16 mouse cellular contexts compared by ENCODE assay signal in the genomic region with DNA sequence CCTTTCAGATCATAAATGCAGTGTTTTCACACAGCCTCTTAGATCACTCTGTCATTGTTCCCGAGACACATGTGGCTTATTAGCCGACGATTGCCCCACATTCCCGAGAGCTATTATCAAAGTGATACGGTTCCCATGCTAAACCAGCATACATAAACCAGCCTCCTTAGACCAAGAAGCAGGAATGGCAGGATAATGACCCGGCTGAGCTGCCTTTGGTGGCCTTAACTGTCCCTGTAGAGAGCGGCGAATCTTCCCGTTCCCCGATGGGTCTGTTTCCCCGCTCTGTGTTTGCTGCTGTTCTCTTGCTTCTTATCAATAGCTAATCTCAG.
DNase-seq lines count a peak whose midpoint lies in the region; ATAC-seq and TF ChIP-seq lines count a peak whose summit lies in the region.
"Had no signal": no experiment of that assay in that cellular context is flagged by ENCODE, and none has a peak within 500 bp of the region (broad histone marks: within the 10 kb centered on the region; RNA-seq: fewer than 3 reads in every experiment).

No protein-coding gene starts in this region.

- intact Hi-C loops in left cerebral cortex, adult 2 months (cut with DNase I), result no loop called here

- TF ChIP-seq CTCF in forebrain, postnatal 0 days (IDR thresholded peaks at IDR 0.05; ENCODE audit: low read depth), result no peak
- no peak for TF ChIP-seq CTCF in left cerebral cortex, adult 2 months (IDR thresholded peaks at IDR 0.05)

- peaks cover 10% of the 10 kb centered on the region; the same call in 1 of the 2 replicates for H3K4me1 ChIP-seq in forebrain, postnatal 0 days (ENCODE audit: insufficient read depth)
- peaks cover 13% of the 10 kb centered on the region; the same call in 1 of the 2 replicates for H3K4me1 ChIP-seq in forebrain, embryonic 13.5 days
- peaks cover 37% of the 10 kb centered on the region for H3K4me1 ChIP-seq in hindbrain, embryonic 13.5 days (replicated peaks)
- peaks cover 22% of the 10 kb centered on the region for H3K4me1 ChIP-seq in midbrain, embryonic 13.5 days (replicated peaks)
- H3K4me1 ChIP-seq in neural tube, embryonic 14.5 days (ENCODE audit: control insufficient read depth, insufficient read depth, low read length), result peaks cover 11% of the 10 kb centered on the region
- H3K4me1 ChIP-seq: embryonic facial prominence, embryonic 15.5 days; limb, embryonic 15.5 days had no signal

- H3K27me3 ChIP-seq in forebrain, postnatal 0 days (ENCODE audit: insufficient read depth, low read length), result no peaks in the 10 kb centered on the region
- H3K27me3 ChIP-seq in forebrain, embryonic 13.5 days, result no peaks in the 10 kb centered on the region
- no peaks in the 10 kb centered on the region for H3K27me3 ChIP-seq in hindbrain, embryonic 13.5 days
- H3K27me3 ChIP-seq in midbrain, embryonic 13.5 days, result no peaks in the 10 kb centered on the region
- no peaks in the 10 kb centered on the region for H3K27me3 ChIP-seq in neural tube, embryonic 14.5 days (ENCODE audit: control insufficient read depth, insufficient read depth, low read length)
- H3K27me3 ChIP-seq: embryonic facial prominence, embryonic 15.5 days; limb, embryonic 15.5 days had no signal

- no peak for DNase-seq in forebrain, postnatal 0 days
- no peak for DNase-seq in right cerebral cortex, postnatal 36 days (ENCODE audit: low spot score in 2 of 2)
- no peak for DNase-seq in left cerebral cortex, adult 2 months (ENCODE audit: extremely low spot score in 1 of 2, low spot score in 2 of 2)
- DNase-seq: gastrocnemius, postnatal 25 days; heart, postnatal 14 days; kidney, adult 9 months; liver, postnatal 0 days; lung, postnatal 36 days; thymus, adult 2 months had no signal

- WGBS in forebrain, postnatal 0 days, result 45% methylated on average over 11 of the region's 11 CpGs
- 43% methylated on average over 11 of the region's 11 CpGs for WGBS in forebrain, embryonic 13.5 days
- 19% methylated on average over 11 of the region's 11 CpGs for WGBS in hindbrain, embryonic 13.5 days
- 31% methylated on average over 11 of the region's 11 CpGs for WGBS in midbrain, embryonic 13.5 days
- 15% methylated on average over 11 of the region's 11 CpGs for WGBS in neural tube, embryonic 14.5 days

- H3K4me3 ChIP-seq in forebrain, postnatal 0 days (ENCODE audit: low read depth, low read length), result no peak overlapping the region
- H3K4me3 ChIP-seq in forebrain, embryonic 13.5 days, result no peak overlapping the region
- no peak overlapping the region for H3K4me3 ChIP-seq in hindbrain, embryonic 13.5 days
- no peak overlapping the region for H3K4me3 ChIP-seq in midbrain, embryonic 13.5 days (replicated peaks)
- H3K4me3 ChIP-seq in neural tube, embryonic 14.5 days (ENCODE audit: low read depth, low read length), result no peak overlapping the region
- H3K4me3 ChIP-seq in left cerebral cortex, adult 2 months, result no peak overlapping the region
- H3K4me3 ChIP-seq: embryonic facial prominence, embryonic 15.5 days; limb, embryonic 15.5 days had no signal

- H3K9ac ChIP-seq in forebrain, postnatal 0 days, result 0 out of 2 replicates have a peak overlapping the region, but pooled peaks have one; percentile 6
- no peak overlapping the region for H3K9ac ChIP-seq in forebrain, embryonic 13.5 days
- peak overlapping the region; percentile 60; the same call in 1 of the 2 replicates for H3K9ac ChIP-seq in hindbrain, embryonic 13.5 days
- H3K9ac ChIP-seq in midbrain, embryonic 13.5 days (replicated peaks), result 0 out of 2 replicates have a peak overlapping the region, but pooled peaks have one; percentile 4
- 0 out of 2 replicates have a peak overlapping the region, but pooled peaks have one; percentile 1 for H3K9ac ChIP-seq in neural tube, embryonic 14.5 days (replicated peaks; ENCODE audit: low read depth, low read length)
- H3K9ac ChIP-seq: embryonic facial prominence, embryonic 15.5 days; limb, embryonic 15.5 days; liver, postnatal 0 days had no signal

- H3K36me3 ChIP-seq in forebrain, postnatal 0 days (ENCODE audit: insufficient read depth), result no peaks in the 10 kb centered on the region
- no peaks in the 10 kb centered on the region for H3K36me3 ChIP-seq in forebrain, embryonic 13.5 days (ENCODE audit: poor library complexity, severe bottlenecking)
- H3K36me3 ChIP-seq in hindbrain, embryonic 13.5 days, result no peaks in the 10 kb centered on the region
- H3K36me3 ChIP-seq in midbrain, embryonic 13.5 days, result no peaks in the 10 kb centered on the region
- H3K36me3 ChIP-seq in neural tube, embryonic 14.5 days (ENCODE audit: control insufficient read depth, insufficient read depth, low read length), result no peaks in the 10 kb centered on the region
- H3K36me3 ChIP-seq: embryonic facial prominence, embryonic 15.5 days; limb, embryonic 15.5 days had no signal

- no peak overlapping the region for H3K4me2 ChIP-seq in forebrain, postnatal 0 days (ENCODE audit: low read depth)
- H3K4me2 ChIP-seq in forebrain, embryonic 13.5 days, result no peak overlapping the region
- peak overlapping the region; percentile 39 for H3K4me2 ChIP-seq in hindbrain, embryonic 13.5 days
- H3K4me2 ChIP-seq in midbrain, embryonic 13.5 days (replicated peaks), result peak overlapping the region; percentile 24
- peak overlapping the region; percentile 32 for H3K4me2 ChIP-seq in neural tube, embryonic 14.5 days (ENCODE audit: low read depth, low read length)
- H3K4me2 ChIP-seq: embryonic facial prominence, embryonic 15.5 days; limb, embryonic 15.5 days had no signal

- 0 out of 2 replicates have a peak overlapping the region, but pooled peaks have one; percentile 15 for H3K27ac ChIP-seq in forebrain, postnatal 0 days (ENCODE audit: low read depth, low read length)
- H3K27ac ChIP-seq in forebrain, embryonic 13.5 days, result no peak overlapping the region; the same call in 1 of the 2 replicates
- H3K27ac ChIP-seq in hindbrain, embryonic 13.5 days, result peak overlapping the region; percentile 86
- peak overlapping the region; percentile 78 for H3K27ac ChIP-seq in midbrain, embryonic 13.5 days
- peak overlapping the region; percentile 70 for H3K27ac ChIP-seq in neural tube, embryonic 14.5 days (ENCODE audit: low read depth, low read length)
- no peak overlapping the region for H3K27ac ChIP-seq in left cerebral cortex, adult 2 months
- H3K27ac ChIP-seq: embryonic facial prominence, embryonic 15.5 days; limb, embryonic 15.5 days had no signal

- ATAC-seq in forebrain, postnatal 0 days, result no peak
- no peak for ATAC-seq in forebrain, embryonic 13.5 days
- no peak for ATAC-seq in hindbrain, embryonic 13.5 days (ENCODE audit: low FRiP score)
- ATAC-seq in midbrain, embryonic 13.5 days, result no peak; the same call in 1 of the 2 replicates
- ATAC-seq in neural tube, embryonic 14.5 days (ENCODE audit: low read depth), result peak; percentile 29; the same call in 1 of the 2 replicates
- ATAC-seq in CD4-positive, CD25-positive, alpha-beta regulatory T cell, adult 4 months, result no peak
- ATAC-seq: liver, postnatal 0 days had no signal

- H3K9me3 ChIP-seq in forebrain, postnatal 0 days (ENCODE audit: low read length), result no peaks in the 10 kb centered on the region
- no peaks in the 10 kb centered on the region for H3K9me3 ChIP-seq in forebrain, embryonic 13.5 days (replicated peaks)
- no peaks in the 10 kb centered on the region for H3K9me3 ChIP-seq in hindbrain, embryonic 13.5 days
- no peaks in the 10 kb centered on the region for H3K9me3 ChIP-seq in midbrain, embryonic 13.5 days
- H3K9me3 ChIP-seq in neural tube, embryonic 14.5 days (ENCODE audit: control insufficient read depth, low read length), result no peaks in the 10 kb centered on the region
- H3K9me3 ChIP-seq: embryonic facial prominence, embryonic 15.5 days; limb, embryonic 15.5 days had no signal

Comparison
In these comparisons a context has a peak if more than half of its experiments do, and no peak if none do; other contexts are left out.
1. H3K27ac ChIP-seq: peak in forebrain, postnatal 0 days (single experiment), hindbrain, embryonic 13.5 days (single experiment), midbrain, embryonic 13.5 days (single experiment) and neural tube, embryonic 14.5 days (single experiment); none in forebrain, embryonic 13.5 days (single experiment) and left cerebral cortex, adult 2 months (single experiment).
2. H3K4me2 ChIP-seq: peak in hindbrain, embryonic 13.5 days (single experiment), midbrain, embryonic 13.5 days (single experiment) and neural tube, embryonic 14.5 days (single experiment); none in forebrain, postnatal 0 days (single experiment) and forebrain, embryonic 13.5 days (single experiment).